Mouse (Mus musculus) embryonic facial prominence, embryonic 14.5 days (tissue): ENCODE measurements around the gene Ano5. TPM values are rescaled to one million over a fixed set of nuclear protein-coding genes. Genes with fewer than 3 reads are reported as not detected.

Experiments used
- ATAC-seq: fragments of 200-750 bp; cut with Nextera tagmentation; 2 replicates; pipeline ENCODE4 v1.8.0; 2017; ENCODE audit warnings: low read depth, moderate number of reproducible peaks, moderate TSS enrichment
- DNase-seq: peaks from one replicate; pipeline ENCODE4 v3.0.0-alpha.2; 2015; ENCODE audit warnings: low spot score
- H3K27ac ChIP-seq: fragments of 300-500 bp; sonication (generic); replicated peaks from 2 replicates; pipeline ENCODE4 v1.5.1; 2014; ENCODE audit warnings: low read depth, mild to moderate bottlenecking, low read length, moderate library complexity
- H3K27me3 ChIP-seq: fragments of 300-500 bp; sonication (generic); replicated peaks from 2 replicates; pipeline ENCODE4 v1.6.1; 2014; ENCODE audit warnings: low read length; ENCODE audit not compliant: control insufficient read depth, insufficient read depth
- H3K36me3 ChIP-seq: fragments of 300-500 bp; sonication (generic); 2 replicates; pipeline ENCODE4 v1.6.1; 2014; ENCODE audit warnings: low read length, mixed read lengths; ENCODE audit not compliant: control insufficient read depth, insufficient read depth
- H3K4me1 ChIP-seq: fragments of 300-500 bp; sonication (generic); 2 replicates; pipeline ENCODE4 v1.6.1; 2014; ENCODE audit warnings: antibody characterized with exemption, low read length; ENCODE audit not compliant: control insufficient read depth, insufficient read depth
- H3K4me2 ChIP-seq: fragments of 300-500 bp; sonication (generic); 2 replicates; pipeline ENCODE4 v1.6.1; 2014; ENCODE audit warnings: low read depth, mild to moderate bottlenecking, low read length, moderate library complexity, mixed read lengths
- H3K4me3 ChIP-seq: fragments of 300-500 bp; sonication (generic); 2 replicates; pipeline ENCODE4 v1.5.1; 2014; ENCODE audit warnings: low read depth, mild to moderate bottlenecking, low read length
- H3K9ac ChIP-seq: fragments of 300-500 bp; sonication (generic); 2 replicates; pipeline ENCODE4 v1.6.1; 2014; ENCODE audit warnings: low read depth, mild to moderate bottlenecking, low read length, moderate library complexity, mixed read lengths
- H3K9me3 ChIP-seq: fragments of 300-500 bp; sonication (generic); 2 replicates; pipeline ENCODE4 v1.6.1; 2016; ENCODE audit warnings: low read length; ENCODE audit not compliant: control insufficient read depth
- WGBS: fragments of 180-500 bp; shearing (Covaris S2); extraction: QIAGEN DNeasy Blood & Tissue Kit; methylation state at CpG from one replicate; pipeline ENCODE4 v1.1.7; 2014; 5-methylcytosine and 5-hydroxymethylcytosine counted together
- polyA plus RNA-seq: library from polyadenylated mRNA; unstranded; fragments of >200 nt; fragmentation: Nextera tagmentation; extraction: Ambion mirVana; gene quantifications from 2 replicates; pipeline ENCODE4 v1.2.1, GENCODE M21; 2014

Gene Ano5
- polyA plus RNA-seq, result 0.84 and 0.89 TPM in 2 replicates

- Histone ChIP-seq H3K4me3 (peak within 1 kb of the TSS; percentile 44), H3K27me3 (peaks cover 16% of the 10 kb centered on the region), H3K4me2 (peak within 1 kb of the TSS; percentile 85), H3K9me3 (no peaks in the 10 kb centered on the region), H3K36me3 (no peaks in the 10 kb centered on the region), H3K9ac (peak within 1 kb of the TSS; percentile 54), H3K27ac (no peak within 1 kb of the TSS), H3K4me1 (peaks cover 4% of the 10 kb centered on the region; the same call in 1 of the 2 replicates)
- DNase-seq (peak; percentile 67), ATAC-seq (peak; percentile 84)
- 2% methylated on average over 41 of the region's 45 CpGs for WGBS
Observed at GRCm38 (mm10) chr7:51510671-51511651, at the start of gene Ano5. Gene Ano5, plus strand, starts transcription at chr7:51511029.

- Histone ChIP-seq H3K27ac (no peak overlapping the region), H3K9me3 (no peaks in the 10 kb centered on the region), H3K36me3 (no peaks in the 10 kb centered on the region), H3K4me2 (no peak overlapping the region), H3K4me1 (no peaks in the 10 kb centered on the region), H3K9ac (no peak overlapping the region), H3K4me3 (no peak overlapping the region), H3K27me3 (no peaks in the 10 kb centered on the region)
- no peak for ATAC-seq
- peak; percentile 36 for DNase-seq
- 38% methylated on average over 2 of the region's 2 CpGs for WGBS
Observed at GRCm38 (mm10) chr7:51499396-51499795, 11.4 kb upstream of the Ano5 start.

GRCm38 (mm10) chr7:51503940-51504339, 6.9 kb upstream of the Ano5 start:
- peak; percentile 75; the same call in 1 of the 2 replicates for ATAC-seq
- H3K4me2 ChIP-seq, result no peak overlapping the region

GRCm38 (mm10) chr7:51510147-51510546, 682 bp upstream of the Ano5 start:
- DNase-seq (no peak), ATAC-seq (no peak)
- no peaks in the 10 kb centered on the region for H3K9me3 ChIP-seq
- H3K27me3 ChIP-seq, result peaks cover 16% of the 10 kb centered on the region
- 78% methylated on average over 7 of the region's 7 CpGs for WGBS
- H3K4me1 ChIP-seq, result peaks cover 4% of the 10 kb centered on the region; the same call in 1 of the 2 replicates
- peak overlapping the region; percentile 85 for H3K4me2 ChIP-seq
- H3K4me3 ChIP-seq, result no peak overlapping the region
- H3K36me3 ChIP-seq, result no peaks in the 10 kb centered on the region
- no peak overlapping the region for H3K9ac ChIP-seq
- H3K27ac ChIP-seq, result no peak overlapping the region

More at GRCm38 (mm10) chr7:51503940-51504339, 6.9 kb upstream of the Ano5 start:
- no peak overlapping the region for H3K4me3 ChIP-seq
- no peak overlapping the region for H3K9ac ChIP-seq
- H3K27me3 ChIP-seq, result no peaks in the 10 kb centered on the region
- H3K4me1 ChIP-seq, result no peaks in the 10 kb centered on the region
- 16% methylated on average over 2 of the region's 2 CpGs for WGBS
- no peaks in the 10 kb centered on the region for H3K9me3 ChIP-seq
- H3K36me3 ChIP-seq, result no peaks in the 10 kb centered on the region
- DNase-seq, result peak; percentile 61
- H3K27ac ChIP-seq, result no peak overlapping the region

- H3K36me3 ChIP-seq, result no peaks in the 10 kb centered on the region
- no peaks in the 10 kb centered on the region for H3K9me3 ChIP-seq
- DNase-seq, result no peak
- no peak overlapping the region for H3K27ac ChIP-seq
- H3K27me3 ChIP-seq, result no peaks in the 10 kb centered on the region
- ATAC-seq, result no peak
- no peaks in the 10 kb centered on the region for H3K4me1 ChIP-seq
- H3K4me2 ChIP-seq, result no peak overlapping the region
- no peak overlapping the region for H3K4me3 ChIP-seq
- H3K9ac ChIP-seq, result no peak overlapping the region
Observed at GRCm38 (mm10) chr7:51539344-51539743, 28.5 kb downstream of the Ano5 start.

- DNase-seq (no peak), ATAC-seq (no peak)
- WGBS, result 64% methylated on average over 6 of the region's 6 CpGs
- Histone ChIP-seq H3K4me2 (no peak overlapping the region), H3K4me3 (no peak overlapping the region), H3K9ac (no peak overlapping the region), H3K27ac (no peak overlapping the region), H3K9me3 (no peaks in the 10 kb centered on the region), H3K4me1 (no peaks in the 10 kb centered on the region), H3K27me3 (no peaks in the 10 kb centered on the region), H3K36me3 (no peaks in the 10 kb centered on the region)
Observed at GRCm38 (mm10) chr7:51540736-51541135, 29.9 kb downstream of the Ano5 start.

GRCm38 (mm10) chr7:51600021-51600420, 89.2 kb downstream of the Ano5 start:
- no peak overlapping the region for H3K4me3 ChIP-seq
- no peak overlapping the region for H3K27ac ChIP-seq
- no peak overlapping the region for H3K4me2 ChIP-seq
- ATAC-seq (no peak), DNase-seq (no peak)
- no peak overlapping the region for H3K9ac ChIP-seq
- WGBS, result 76% methylated on average over 4 of the region's 4 CpGs
- H3K9me3 ChIP-seq, result no peaks in the 10 kb centered on the region
- H3K4me1 ChIP-seq, result no peaks in the 10 kb centered on the region
- H3K27me3 ChIP-seq, result no peaks in the 10 kb centered on the region
- no peaks in the 10 kb centered on the region for H3K36me3 ChIP-seq

- no peaks in the 10 kb centered on the region for H3K9me3 ChIP-seq
- H3K27ac ChIP-seq, result no peak overlapping the region
- H3K27me3 ChIP-seq, result no peaks in the 10 kb centered on the region
- no peak for DNase-seq
- 81% methylated on average over 12 of the region's 12 CpGs for WGBS
- H3K36me3 ChIP-seq, result no peaks in the 10 kb centered on the region
- no peak for ATAC-seq
- H3K4me2 ChIP-seq, result no peak overlapping the region
- H3K4me1 ChIP-seq, result no peaks in the 10 kb centered on the region
- no peak overlapping the region for H3K4me3 ChIP-seq
- H3K9ac ChIP-seq, result no peak overlapping the region
Observed at GRCm38 (mm10) chr7:51603741-51604140, 92.9 kb downstream of the Ano5 start.
